Mouse (Mus musculus) spleen, postnatal 10 days (tissue): ENCODE measurements around the gene Atxn7l3.

ENCODE experiments used
- DNase-seq, 2 experiments: peaks; one replicate each; pipeline ENCODE4 v3.0.0; 2021 to 2022; ENCODE audit warnings: low spot score in 2 of 2

Gene Atxn7l3

GRCm38 (mm10) chr11:102318576-102319409, 22.4 kb upstream of the Atxn7l3 start:
- DNase-seq: peak in 1 of 2 experiments; percentile 76

GRCm38 (mm10) chr11:102317901-102318575, 21.6 kb upstream of the Atxn7l3 start:
- peak; percentile 78 to 88 for DNase-seq

- DNase-seq: peak; percentile 81 to 82
Measured at GRCm38 (mm10) chr11:102317298-102317900, 21.0 kb upstream of the Atxn7l3 start.

- peak; percentile 90 to 94 for DNase-seq
Measured at GRCm38 (mm10) chr11:102316572-102317297, 20.3 kb upstream of the Atxn7l3 start.

GRCm38 (mm10) chr11:102315690-102316571, 19.5 kb upstream of the Atxn7l3 start:
- peak in 1 of 2 experiments; percentile 43 for DNase-seq

GRCm38 (mm10) chr11:102314321-102314720, 17.9 kb upstream of the Atxn7l3 start:
- no peak for DNase-seq

- no peak for DNase-seq
Measured at GRCm38 (mm10) chr11:102312586-102312985, 16.2 kb upstream of the Atxn7l3 start.

- DNase-seq: no peak
Measured at GRCm38 (mm10) chr11:102311966-102312365, 15.5 kb upstream of the Atxn7l3 start.

- no peak for DNase-seq
Measured at GRCm38 (mm10) chr11:102310768-102311695, 14.6 kb upstream of the Atxn7l3 start.

- DNase-seq: no peak
Measured at GRCm38 (mm10) chr11:102309821-102310617, 13.6 kb upstream of the Atxn7l3 start.

- peak; percentile 96 to 98 for DNase-seq
Measured at GRCm38 (mm10) chr11:102308979-102309378, 12.5 kb upstream of the Atxn7l3 start.

- peak in 1 of 2 experiments; percentile 19 for DNase-seq
Measured at GRCm38 (mm10) chr11:102308104-102308503, 11.7 kb upstream of the Atxn7l3 start.

- peak in 1 of 2 experiments; percentile 16 for DNase-seq
Measured at GRCm38 (mm10) chr11:102305359-102305758, 8.9 kb upstream of the Atxn7l3 start.

- no peak for DNase-seq
Measured at GRCm38 (mm10) chr11:102304141-102304540, 7.7 kb upstream of the Atxn7l3 start.

- peak; percentile 65 to 87 for DNase-seq
Measured at GRCm38 (mm10) chr11:102299839-102300238, 3.4 kb upstream of the Atxn7l3 start.

- no peak for DNase-seq
Measured at GRCm38 (mm10) chr11:102297577-102298556, 1.4 kb upstream of the Atxn7l3 start.
